Mouse (Mus musculus) heart, postnatal 10 days (tissue): Measurements from ENCODE around the gene Tulp2. TPM values are rescaled to one million over a fixed set of nuclear protein-coding genes. Genes with fewer than 3 reads are reported as not detected.
"Not testable (repeated sequence)": the region's sequence is repeated elsewhere in the genome, so short reads cannot be mapped to it uniquely, and the experiment has no call there.

Experiments
- DNase-seq, 2 experiments: peaks; one replicate each; pipeline ENCODE4 v3.0.0; 2021
- intact Hi-C: fragments of 180-260 bp; cut with DNase I; formaldehyde crosslinking; loops from one replicate; pipeline ENCODE4 v1.15.1; 2025
- total RNA-seq, 2 experiments: library from RNA; stranded (reverse); gene quantifications; 2 replicates each; pipeline ENCODE4 v1.2.3; 2021

Tulp2 gene
- total RNA-seq, 2 experiments from 2014 or later, result not detected

DNA sequence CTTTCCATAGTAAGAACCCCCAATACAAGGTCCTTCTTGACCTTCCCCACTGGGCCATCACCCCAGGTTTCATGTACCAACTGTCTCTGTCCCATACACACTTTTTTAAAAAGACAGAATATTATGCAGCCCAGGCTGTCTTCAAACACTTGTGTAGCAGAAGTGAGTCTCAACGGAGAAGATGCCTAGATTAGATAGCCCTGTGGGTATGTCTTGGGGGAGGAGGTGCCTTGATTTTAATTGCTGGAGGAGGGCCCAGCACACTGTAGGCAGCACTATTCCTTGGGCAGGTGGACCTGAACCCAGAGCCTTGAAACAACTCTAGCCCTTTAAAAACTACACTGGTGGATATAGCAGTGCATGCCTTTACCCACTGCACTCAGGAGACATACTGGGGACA, 489 bp downstream of the Tulp2 start:
- intact Hi-C loops, result no loop called here

GRCm38 (mm10) chr7:45484985-45485384, 3.3 kb downstream of the Tulp2 start:
- intact Hi-C loops, DNase-seq: not testable (repeated sequence)

More for the DNA sequence above, 489 bp downstream of the Tulp2 start:
- DNase-seq, result no peak

DNA sequence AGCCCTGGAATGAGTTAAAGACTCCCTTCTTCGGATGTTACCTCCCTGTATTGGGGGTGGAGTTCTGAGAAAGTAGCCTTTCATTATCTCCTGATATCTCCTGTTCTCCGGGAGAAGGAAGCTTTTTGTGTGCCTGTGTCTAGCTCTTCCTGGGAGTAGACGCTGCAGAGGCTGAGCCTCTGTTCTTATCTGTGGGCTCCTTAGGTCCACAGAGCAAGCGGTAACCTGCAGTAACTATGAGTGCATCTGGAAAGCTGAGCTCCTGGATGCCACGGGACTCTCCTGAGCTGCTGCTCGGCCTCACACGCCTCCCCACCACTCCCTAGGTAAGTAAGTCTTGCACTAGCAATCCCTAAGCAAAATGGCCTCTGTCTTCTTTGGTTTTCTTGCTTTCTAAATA, 4.5 kb downstream of the Tulp2 start:
- no peak for DNase-seq
- intact Hi-C loops, result no loop called here

DNA sequence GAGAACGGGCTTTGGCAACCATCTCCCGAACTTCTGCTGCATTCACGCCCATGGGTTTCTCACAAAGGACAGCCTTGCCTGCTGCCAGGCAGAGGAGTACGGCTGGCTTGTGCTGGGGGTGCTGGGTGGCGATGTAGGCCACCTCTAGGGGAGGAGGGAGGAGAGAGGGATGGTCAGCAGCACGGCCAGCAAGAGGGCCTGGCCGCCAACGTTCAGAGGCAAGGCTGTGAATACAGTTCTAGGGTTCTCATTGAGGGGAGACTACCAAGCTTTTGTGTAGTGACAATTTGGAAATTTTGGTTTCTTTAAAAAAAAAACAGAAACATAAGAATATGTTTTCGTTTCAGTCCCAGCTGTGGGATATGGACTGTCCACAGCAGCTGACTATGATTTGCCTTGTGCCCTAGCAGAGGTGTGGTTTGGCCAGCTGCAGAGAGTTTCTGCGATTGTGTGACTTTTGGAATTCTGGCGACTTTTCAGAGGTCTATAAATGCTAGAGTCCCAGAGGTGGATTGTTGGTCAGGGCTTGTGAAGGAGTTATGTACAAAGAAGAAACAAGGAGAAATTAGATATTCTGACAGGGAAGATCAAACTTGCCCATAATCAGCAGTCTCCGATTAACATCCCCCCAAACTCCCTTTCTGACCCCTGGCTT, 5.2 kb downstream of the Tulp2 start, which contains the start of gene Gm45808:
Gm45808 (minus strand) TSS at position 51 of the 655 bp plus-strand sequence.
- DNase-seq, result no peak
- intact Hi-C loops, result no loop called here

- intact Hi-C loops, result no loop called here
- no peak for DNase-seq
Measured at GRCm38 (mm10) chr7:45487861-45488292, 6.2 kb downstream of the Tulp2 start.

DNA sequence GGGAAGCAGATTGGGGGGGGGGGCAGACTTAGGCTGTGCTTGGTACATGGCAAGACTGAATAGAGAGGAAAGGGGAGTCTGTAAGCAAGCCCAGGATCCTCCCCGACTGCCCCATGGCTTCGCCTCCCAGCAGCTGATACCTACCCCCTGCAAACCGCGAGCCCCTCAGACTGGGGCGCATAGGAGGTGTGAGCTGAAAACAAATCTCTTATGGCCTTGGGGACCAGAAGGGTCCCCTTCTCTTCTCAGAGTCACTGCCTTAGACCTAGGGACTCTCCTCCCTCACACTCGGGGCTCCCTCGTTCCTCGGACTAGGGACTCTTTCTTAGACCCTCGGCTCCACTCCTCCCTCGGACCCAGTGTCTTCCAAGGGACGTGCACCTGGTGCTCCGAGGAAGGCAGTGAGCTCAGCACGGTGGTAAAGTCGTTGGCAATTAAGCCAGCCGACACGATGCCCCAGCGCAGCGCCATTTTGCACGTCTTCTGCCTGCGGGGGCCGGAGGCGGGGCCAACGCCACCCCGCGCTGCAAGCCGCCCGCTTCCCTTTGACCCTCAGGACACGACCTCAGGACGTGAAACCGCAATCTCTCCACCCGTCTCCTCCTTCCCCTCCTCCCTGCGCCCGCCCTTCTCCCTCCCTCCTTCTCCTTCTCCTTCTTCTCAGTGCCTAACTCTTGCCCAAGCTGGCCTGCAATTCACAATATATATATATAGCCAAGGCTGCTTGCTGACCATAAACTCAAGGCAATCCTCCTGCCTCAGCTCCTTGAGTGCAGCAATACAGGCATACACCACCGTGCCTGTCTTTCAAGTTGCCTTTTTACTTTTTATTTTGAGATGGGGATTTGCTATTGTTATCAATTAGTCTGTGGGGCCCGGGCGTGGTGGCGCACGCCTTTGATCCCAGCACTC, 6.9 kb downstream of the Tulp2 start, which contains the start of gene Dhdh:
Dhdh (minus strand) TSS at position 513 of the 912 bp plus-strand sequence.
- peak; percentile 63 to 69 for DNase-seq
- intact Hi-C loops, result no loop called here

GRCm38 (mm10) chr7:45489578-45489977, 7.9 kb downstream of the Tulp2 start:
- intact Hi-C loops, result no loop called here
- DNase-seq, result no peak

- intact Hi-C loops, result no loop called here
- no peak for DNase-seq
Measured at GRCm38 (mm10) chr7:45490822-45491221, 9.1 kb downstream of the Tulp2 start.

GRCm38 (mm10) chr7:45491264-45491663, 9.6 kb downstream of the Tulp2 start:
- intact Hi-C loops, result no loop called here

DNA sequence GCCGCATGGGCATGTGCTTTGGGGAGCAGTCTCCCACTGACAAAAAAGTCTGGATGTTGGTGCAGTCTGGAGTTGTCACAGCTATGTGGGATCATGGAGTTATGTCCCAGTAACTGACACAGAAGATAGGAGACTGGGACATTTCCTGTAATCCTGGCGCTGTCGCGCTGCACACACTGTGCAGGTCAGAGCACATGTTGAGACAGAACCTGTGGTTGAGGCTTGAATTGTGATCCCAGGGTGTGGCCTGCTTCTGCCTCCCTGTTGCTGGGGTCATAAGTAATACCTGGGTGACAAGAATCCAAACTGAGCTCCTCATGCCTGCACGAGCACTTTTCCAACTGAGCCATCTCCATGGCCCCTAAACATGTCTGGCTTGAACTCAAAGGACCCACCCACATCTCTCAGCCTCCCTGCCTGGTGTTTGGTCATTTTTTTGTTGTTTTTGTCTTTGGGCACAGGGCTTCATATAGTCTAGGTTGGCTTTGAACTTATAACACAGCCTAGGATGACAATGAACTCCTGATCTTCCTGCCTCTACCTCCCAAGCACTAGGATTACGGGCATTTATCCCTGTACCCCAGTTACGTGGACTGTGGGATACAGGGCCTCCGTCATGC, 10.7 kb downstream of the Tulp2 start:
- intact Hi-C loops, result no loop called here
- no peak for DNase-seq

More at GRCm38 (mm10) chr7:45491264-45491663, 9.6 kb downstream of the Tulp2 start:
- no peak for DNase-seq

DNA sequence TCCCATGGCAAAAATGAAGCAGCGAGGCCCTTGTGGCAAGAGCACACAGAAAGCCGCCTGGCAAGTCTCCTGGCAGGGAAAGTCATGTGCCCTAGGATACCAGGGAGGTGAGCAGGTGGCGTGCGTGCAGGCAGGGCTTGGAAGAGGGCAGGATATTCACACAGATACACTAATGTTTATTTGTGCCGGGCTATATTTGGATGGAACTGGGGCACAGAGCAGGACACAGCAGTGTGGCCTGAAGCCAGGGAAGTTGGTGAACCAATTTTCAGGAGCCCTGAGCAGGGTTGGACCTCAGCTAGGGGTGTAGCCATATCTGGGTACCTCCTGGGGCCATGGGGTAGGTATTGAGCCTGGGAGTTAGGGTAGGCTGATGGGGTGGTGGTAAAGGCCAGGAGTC, 11.3 kb downstream of the Tulp2 start:
- DNase-seq, result peak; percentile 61 to 67
- intact Hi-C loops, result no loop called here

GRCm38 (mm10) chr7:45494548-45494947, 12.9 kb downstream of the Tulp2 start:
- intact Hi-C loops, result no loop called here
- peak in 1 of 2 experiments; percentile 35 for DNase-seq

- intact Hi-C loops, result no loop called here
- DNase-seq, result no peak
Measured at GRCm38 (mm10) chr7:45498427-45498826, 16.8 kb downstream of the Tulp2 start.

DNA sequence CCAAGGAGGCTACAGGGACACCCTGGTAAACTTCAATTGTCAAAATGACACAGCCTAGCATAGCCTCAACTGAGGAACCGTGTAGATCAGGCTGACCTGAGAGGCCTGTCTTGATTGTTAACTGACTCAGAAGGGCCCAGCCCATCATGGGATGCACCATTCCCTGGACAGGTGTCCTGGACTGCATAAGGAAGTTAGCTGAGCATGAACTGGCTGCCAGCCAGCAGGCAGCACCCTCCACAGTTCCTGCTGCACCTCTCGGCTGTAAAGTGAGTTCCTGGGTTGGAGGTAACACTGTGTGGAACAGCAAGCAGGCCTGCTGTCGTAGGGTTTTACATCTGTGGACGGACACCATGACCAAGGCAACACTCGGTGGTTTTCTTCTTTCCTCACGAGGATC, 25.9 kb downstream of the Tulp2 start:
- no peak for DNase-seq
- intact Hi-C loops, result no loop called here

- DNase-seq, result no peak
- intact Hi-C loops, result no loop called here
Measured at GRCm38 (mm10) chr7:45508561-45508960, 26.9 kb downstream of the Tulp2 start.

DNA sequence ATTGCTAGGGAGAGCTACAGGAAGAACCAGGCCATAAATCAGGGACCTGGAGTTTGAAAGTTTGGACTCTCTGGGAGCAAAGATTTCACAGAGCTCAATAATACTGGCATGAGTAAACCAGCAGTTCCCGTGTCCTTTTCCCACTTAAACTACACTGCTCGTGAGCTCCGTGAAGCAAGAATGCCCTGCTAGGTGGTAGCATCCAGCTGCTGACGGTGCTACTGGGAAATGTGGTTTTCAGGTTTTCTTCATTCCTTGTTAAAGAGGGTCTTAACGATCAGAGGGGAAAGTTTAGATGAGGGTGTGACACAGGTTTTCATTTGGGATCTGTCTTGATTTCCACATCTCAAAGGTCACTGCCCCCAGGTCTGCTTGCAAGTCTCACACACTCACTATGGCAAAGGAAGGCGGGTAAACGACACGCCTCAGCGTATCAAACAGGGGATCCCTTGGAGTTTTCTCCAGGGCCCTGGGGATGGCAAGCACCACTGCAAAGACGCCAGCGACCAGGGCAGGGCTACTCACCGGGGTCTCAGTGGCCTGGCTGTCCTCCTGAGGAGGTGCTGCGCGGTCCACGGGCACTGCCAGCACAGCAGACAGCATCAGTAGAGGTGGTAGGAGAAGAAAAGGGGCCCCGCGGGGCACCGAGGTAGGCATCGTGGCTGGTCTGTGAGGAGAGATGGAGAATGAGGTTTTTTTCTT, 27.7 kb downstream of the Tulp2 start:
- intact Hi-C loops, result no loop called here
- no peak for DNase-seq

DNA sequence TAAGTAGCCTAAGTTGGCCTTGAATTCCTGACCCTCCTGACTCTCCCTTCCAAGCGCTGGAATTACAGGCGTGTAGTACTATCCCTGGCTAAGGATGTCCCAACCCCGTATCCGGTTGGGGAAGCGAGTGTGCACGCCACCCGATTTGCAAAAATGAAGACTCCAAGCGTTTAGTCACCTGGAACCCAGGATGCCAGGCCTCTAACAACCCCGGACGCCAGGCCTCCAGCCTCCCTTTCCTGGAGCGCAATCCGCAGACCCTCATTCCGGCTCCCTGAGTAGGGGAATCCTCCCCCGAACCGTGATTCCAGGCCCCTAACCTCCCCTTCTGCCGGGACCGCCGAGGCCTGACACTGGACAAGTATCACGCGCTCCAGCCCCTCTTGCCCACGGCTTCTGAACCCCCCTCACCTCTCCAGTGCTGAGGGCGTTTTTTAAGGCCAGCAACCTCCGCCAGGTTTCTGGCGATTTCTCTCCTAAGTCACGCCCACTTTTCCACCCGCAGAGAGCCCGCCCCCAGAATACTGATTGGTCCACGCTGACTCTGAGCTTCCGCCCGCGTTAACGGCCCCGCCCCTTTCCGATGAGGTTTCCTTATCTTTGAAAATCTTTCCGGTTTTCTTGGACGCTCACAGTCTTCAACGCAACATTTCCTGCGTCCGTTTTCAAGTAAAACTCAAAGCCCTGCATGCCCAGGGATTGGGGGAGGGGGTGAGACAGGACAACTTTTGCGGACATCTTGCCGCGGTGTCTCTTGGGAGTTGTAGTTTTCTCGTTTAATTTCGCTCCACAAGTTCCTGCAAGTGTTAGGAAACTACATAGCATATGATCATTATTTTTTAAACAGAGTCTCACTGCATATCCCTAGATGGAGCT, 28.5 kb downstream of the Tulp2 start, which contains the start of gene Nucb1:
Nucb1 (minus strand) TSS at position 495 of the 876 bp plus-strand sequence.
- DNase-seq, result peak; percentile 95
- intact Hi-C loops, result no loop called here

- no peak for DNase-seq
- intact Hi-C loops, result no loop called here
Measured at GRCm38 (mm10) chr7:45514411-45514810, 32.7 kb downstream of the Tulp2 start.

GRCm38 (mm10) chr7:45515436-45515835, 33.8 kb downstream of the Tulp2 start:
- intact Hi-C loops, result no loop called here
- no peak for DNase-seq
